Mouse (Mus musculus): ENCODE measurements at regions not wholly inside any gene's neighbourhood (a gene's known extent, or its start where the extent isn't known, plus 50 kb on each side); places are given as distances from the start of the nearest gene placed in this dataset.
"Not testable (repeated sequence)": the region's sequence is repeated elsewhere in the genome, so short reads cannot be mapped to it uniquely, and the experiment has no call there.

DNA sequence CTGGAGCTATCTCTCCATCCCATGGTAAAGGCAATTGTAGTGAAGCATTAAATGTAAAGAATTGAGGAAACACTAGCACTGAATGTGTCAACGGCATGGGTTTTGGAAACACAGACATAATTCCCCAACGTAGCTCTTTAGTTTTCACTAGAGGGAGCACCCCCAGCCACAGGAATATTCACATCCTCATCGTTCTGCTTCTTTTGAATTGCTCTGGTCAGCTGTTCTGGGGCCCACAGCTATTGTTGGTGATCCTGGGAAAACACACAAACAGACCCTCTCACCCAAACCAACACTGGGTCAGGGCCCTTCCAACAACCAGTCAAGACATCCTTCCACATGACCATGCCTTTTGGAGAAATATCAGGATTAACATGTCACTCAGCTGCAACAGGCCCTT lies 119.7 kb downstream of the Impg2 start:
- DNase-seq (ENCODE audit: extremely low spot score in 1 of 2, low spot score in 1 of 2): not testable (repeated sequence)

DNA sequence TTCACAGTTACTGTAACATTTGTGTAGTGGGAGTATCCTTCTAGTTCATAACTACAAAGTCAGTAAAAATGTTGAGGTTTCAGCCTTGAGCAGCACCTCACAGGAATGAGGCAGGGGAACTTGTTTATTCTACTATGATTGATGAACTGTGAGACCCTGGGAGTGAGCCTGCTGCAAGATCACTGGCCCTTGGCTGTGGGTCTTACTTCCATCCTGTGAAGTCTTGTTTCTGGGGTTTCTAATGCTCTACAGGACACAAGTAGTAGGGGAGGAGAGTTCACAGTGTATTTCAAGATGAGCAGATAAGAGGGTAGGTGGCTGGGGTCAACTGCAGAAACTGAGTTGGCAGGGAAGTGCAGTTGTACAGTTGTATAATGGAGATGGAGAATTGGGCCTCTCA lies 128.3 kb upstream of the Abi3bp start:
- no peak for DNase-seq (ENCODE audit: extremely low spot score in 1 of 2, low spot score in 1 of 2)

DNA sequence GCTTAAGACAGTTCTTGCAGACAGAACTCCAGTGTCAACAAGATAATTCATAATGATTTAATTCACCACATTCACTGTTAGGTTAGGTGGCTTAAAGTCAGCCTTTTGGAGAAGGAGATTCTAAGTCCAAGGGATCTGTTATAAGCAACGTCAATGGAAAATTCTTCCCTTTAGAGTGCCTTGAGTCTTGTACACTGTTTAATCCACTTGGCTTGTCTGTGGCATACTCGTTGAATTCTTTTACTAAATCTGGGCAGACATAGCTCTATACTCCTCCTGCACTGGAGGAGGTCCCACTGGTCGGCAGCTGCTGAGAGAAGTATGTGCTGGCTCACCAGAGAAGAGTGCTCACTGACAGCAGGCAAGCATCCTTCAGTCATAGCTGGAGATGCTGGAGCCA lies 124.8 kb upstream of the Abi3bp start:
- no peak for DNase-seq (ENCODE audit: extremely low spot score in 1 of 2, low spot score in 1 of 2)

DNA sequence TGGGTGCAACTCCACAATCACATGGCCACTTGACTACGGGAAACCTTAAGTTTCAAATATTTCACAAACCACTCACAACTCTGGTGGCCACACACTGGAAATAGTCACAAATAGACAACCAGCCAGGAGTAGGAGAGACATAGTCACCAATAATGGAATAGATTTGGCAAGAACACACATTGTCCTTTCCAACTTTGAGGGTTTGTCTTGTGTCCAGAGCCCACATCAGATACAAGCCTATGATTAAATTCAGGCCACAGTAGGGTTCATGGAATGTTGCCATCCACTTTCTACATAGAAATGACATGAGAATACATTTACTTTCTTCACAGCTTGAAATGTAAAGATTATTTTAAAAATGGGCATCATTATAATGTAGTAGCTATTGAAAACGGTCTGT lies 118.6 kb upstream of the Abi3bp start:
- DNase-seq (ENCODE audit: extremely low spot score in 1 of 2, low spot score in 1 of 2): no peak

DNA sequence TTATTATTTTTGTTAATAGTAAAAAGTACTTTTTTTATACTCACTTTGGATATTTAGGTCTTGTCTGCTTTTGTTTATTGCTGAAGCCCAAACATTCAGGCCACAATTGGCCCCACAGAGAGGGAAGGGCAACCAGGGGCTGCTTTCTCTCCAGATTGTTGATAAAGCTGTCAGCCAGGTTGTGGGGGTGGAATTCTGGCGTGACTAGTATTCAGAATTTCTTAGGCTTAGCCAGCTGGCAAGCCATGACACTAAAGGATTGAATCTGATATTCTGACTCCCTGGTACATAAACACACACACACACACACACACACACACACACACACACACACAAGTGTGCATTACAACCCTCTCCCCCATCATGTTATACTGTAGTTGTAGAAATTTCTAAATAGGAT lies 116.7 kb upstream of the Abi3bp start:
- peak in 1 of 2 experiments; percentile 8 for DNase-seq (ENCODE audit: extremely low spot score in 1 of 2, low spot score in 1 of 2)

DNA sequence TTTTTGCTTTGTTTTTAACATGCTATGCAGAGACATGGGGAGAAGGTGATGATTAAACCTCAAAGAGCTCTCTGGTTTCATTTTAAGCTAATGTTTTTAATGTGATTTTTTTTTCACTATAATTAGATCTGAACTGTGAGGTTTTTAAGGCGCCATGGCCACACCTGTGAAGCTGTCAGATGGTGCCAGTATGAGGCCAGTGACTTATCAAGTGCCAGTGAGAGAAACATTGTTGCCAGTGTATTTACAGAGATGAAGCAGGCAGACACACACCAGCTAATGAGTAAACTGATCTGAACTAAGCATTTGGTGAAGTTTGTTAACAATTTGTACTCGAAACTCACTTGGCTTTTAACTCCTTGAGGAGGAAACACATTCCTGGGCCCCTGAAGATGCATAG lies 99.3 kb upstream of the Abi3bp start:
- no peak for DNase-seq (ENCODE audit: extremely low spot score in 1 of 2, low spot score in 1 of 2)

DNA sequence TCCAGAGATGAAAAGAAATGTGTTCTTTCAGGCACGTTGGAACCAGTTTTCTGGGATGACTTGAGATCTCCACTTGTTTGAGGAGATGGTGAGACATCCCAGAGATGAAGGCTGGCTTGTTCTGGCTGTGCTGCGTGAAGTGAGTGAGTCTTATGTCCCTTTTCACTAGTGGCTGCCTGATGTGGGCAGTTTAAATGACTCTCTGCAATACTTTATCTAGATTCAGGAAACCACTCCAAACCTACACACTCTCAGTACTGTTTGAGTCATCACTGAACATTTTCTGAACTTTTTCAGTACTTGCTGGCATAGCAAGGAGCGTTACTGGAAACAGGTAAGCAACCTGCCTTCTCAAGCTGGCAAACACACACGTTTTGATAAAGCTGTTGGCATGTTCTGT lies 97.0 kb upstream of the Abi3bp start:
- DNase-seq (ENCODE audit: extremely low spot score in 1 of 2, low spot score in 1 of 2): no peak

DNA sequence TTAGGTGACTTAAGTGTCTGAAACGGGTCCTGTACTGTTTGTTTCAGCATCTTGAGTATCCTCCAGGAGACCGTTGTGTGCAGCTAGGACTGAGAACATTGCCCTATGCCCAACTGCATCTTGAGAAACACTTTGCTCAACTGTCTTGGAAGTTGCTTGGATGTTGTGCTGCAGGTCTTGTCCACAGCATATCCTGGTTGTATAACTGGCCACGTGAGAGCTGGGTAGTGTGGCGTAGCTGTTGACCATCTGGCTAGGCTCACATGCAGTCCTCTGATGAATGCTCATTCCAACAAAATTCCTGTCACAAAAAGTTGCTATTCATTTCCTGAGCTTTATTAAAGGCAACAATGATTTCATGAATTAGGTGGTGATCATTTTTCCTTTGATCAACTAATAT lies 91.1 kb upstream of the Abi3bp start:
- DNase-seq (ENCODE audit: extremely low spot score in 1 of 2, low spot score in 1 of 2): no peak

DNA sequence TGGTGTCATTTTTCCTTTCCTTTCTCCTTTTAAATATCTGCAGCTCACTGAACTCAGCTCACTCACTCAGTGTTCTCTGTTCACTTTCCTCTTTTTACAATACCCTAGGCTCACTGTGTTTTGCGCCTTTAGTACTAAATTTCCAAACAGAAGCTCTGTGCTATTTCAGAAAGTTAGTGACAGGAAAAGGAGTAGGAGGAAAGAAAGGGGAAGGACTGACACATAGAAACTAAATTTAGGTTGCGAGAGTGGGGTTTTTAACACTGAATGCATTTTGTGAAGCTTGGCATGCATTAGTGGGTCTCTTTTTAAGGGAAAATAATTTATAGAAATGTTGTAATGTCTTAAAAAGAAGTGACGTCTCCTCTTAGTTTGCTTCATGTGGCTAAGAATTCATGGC lies 84.8 kb upstream of the Abi3bp start:
- no peak for DNase-seq (ENCODE audit: extremely low spot score in 1 of 2, low spot score in 1 of 2)

DNA sequence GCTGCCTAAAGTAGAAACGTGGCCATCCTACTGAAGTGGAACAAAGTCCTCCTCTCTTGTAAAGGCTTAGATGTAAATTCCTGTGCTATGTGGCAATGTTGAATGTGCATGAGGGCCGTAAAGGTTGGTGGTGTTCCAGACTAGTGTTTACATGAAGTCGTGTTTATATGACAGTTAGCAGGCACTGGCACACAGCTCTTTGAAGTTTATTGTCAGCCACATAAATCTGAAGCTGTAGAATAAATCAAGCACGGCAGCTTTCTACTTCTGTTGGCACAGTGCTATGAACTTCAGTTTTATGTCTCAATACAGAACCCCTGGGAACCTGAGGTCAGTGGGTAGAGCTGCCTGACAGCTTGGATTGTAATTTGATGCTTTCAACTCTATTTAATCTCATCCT lies 81.1 kb upstream of the Abi3bp start:
- DNase-seq (ENCODE audit: extremely low spot score in 1 of 2, low spot score in 1 of 2): no peak

DNA sequence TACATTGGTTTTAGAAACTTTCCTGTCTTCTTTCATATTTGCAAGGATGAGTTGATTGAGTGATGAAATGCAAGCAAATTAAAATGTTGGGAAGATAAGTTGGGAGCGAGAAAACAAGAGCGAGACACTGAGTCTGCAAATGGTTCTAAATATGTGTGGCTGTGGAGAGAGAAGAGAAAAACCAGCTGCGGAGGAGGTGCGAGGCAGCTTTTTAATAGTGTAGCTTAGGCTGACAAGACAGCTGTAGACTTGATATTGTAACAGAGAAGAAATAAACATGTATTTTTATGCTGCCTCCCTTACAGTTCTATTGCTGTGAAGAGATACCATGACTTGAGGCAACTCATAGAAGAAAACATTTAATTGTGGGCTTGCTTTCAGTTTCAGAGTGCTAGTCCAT lies 78.1 kb upstream of the Abi3bp start:
- no peak for DNase-seq (ENCODE audit: extremely low spot score in 1 of 2, low spot score in 1 of 2)

DNA sequence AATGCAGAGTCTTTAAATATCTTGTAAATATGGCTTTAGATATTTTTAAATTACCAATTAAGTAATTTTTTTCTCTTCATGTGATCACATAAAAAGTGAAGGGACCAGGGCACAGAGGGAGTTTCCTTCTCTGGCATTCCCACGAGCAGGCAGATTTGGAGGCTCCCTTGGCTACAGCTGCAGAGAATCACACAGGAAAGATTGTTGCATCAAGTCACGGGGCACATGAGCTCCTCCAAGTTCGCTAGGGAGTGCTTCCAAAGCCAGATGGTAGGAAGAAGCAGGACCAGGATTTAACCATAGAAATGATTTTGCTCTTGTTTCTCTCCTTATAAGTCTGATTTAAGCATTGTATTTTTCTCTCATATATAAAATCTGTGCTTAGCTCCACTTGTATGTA lies 53.9 kb upstream of the Abi3bp start:
- peak in 1 of 2 experiments; percentile 4 for DNase-seq (ENCODE audit: extremely low spot score in 1 of 2, low spot score in 1 of 2)

Measured in layer of hippocampus, postnatal 25 days (tissue).